Comparison of ENCODE assay signal across 10 mouse cellular contexts in genomic region chr12:81817126-81817505, GRCm38 (mm10). TPM values are rescaled to one million over a fixed set of nuclear protein-coding genes. Genes with fewer than 3 reads are reported as not detected.
DNase-seq lines count a peak whose midpoint lies in the region; ATAC-seq and TF ChIP-seq lines count a peak whose summit lies in the region.
"Had no signal": no experiment of that assay in that cellular context is flagged by ENCODE, and none has a peak within 500 bp of the region (broad histone marks: within the 10 kb centered on the region; RNA-seq: fewer than 3 reads in every experiment).

No protein-coding gene starts in this region.

- no peak overlapping the region for H3K27ac ChIP-seq in liver, adult 2 months (replicated peaks; ENCODE audit: insufficient read depth, low read depth, low read length)
- H3K27ac ChIP-seq in embryonic facial prominence, embryonic 15.5 days (replicated peaks), result 0 out of 2 replicates have a peak overlapping the region, but pooled peaks have one; percentile 28
- peak overlapping the region; percentile 35 for H3K27ac ChIP-seq in neural tube, embryonic 14.5 days (ENCODE audit: low read depth, low read length)

- peak; percentile 29 for DNase-seq in liver, adult 2 months (ENCODE audit: extremely low read depth, low read depth, low spot score)
- no peak for DNase-seq in liver
- peak; percentile 45 for DNase-seq in kidney, postnatal 10 days
- no peak for DNase-seq in thymus, postnatal 10 days (ENCODE audit: low spot score in 2 of 2)
- DNase-seq in ovary, postnatal 36 days (ENCODE audit: low spot score), result no peak
- DNase-seq: left cerebral cortex, postnatal 4 days had no signal

- no peaks in the 10 kb centered on the region for H3K36me3 ChIP-seq in liver, adult 2 months (ENCODE audit: control insufficient read depth, insufficient read depth, low read length)
- no peaks in the 10 kb centered on the region for H3K36me3 ChIP-seq in embryonic facial prominence, embryonic 15.5 days
- no peaks in the 10 kb centered on the region for H3K36me3 ChIP-seq in neural tube, embryonic 14.5 days (ENCODE audit: control insufficient read depth, insufficient read depth, low read length)

- TF ChIP-seq CTCF in liver, adult 2 months (IDR thresholded peaks at IDR 0.05; ENCODE audit: low read depth, low read length), result no peak

- no peaks in the 10 kb centered on the region for H3K27me3 ChIP-seq in liver, adult 2 months (ENCODE audit: control insufficient read depth, insufficient read depth, low read length)
- no peaks in the 10 kb centered on the region for H3K27me3 ChIP-seq in embryonic facial prominence, embryonic 15.5 days
- no peaks in the 10 kb centered on the region for H3K27me3 ChIP-seq in neural tube, embryonic 14.5 days (ENCODE audit: control insufficient read depth, insufficient read depth, low read length)

- H3K9me3 ChIP-seq in embryonic facial prominence, embryonic 15.5 days (replicated peaks), result no peaks in the 10 kb centered on the region
- H3K9me3 ChIP-seq in neural tube, embryonic 14.5 days (ENCODE audit: control insufficient read depth, low read length), result no peaks in the 10 kb centered on the region

- H3K4me2 ChIP-seq in embryonic facial prominence, embryonic 15.5 days (replicated peaks), result peak overlapping the region; percentile 38
- peak overlapping the region; percentile 26 for H3K4me2 ChIP-seq in neural tube, embryonic 14.5 days (ENCODE audit: low read depth, low read length)

- no peak for ATAC-seq in embryonic facial prominence, embryonic 15.5 days (ENCODE audit: insufficient number of reproducible peaks, low FRiP score, low TSS enrichment, low read depth)
- ATAC-seq in neural tube, embryonic 14.5 days (ENCODE audit: low read depth), result no peak
- no peak for ATAC-seq in granulocyte monocyte progenitor cell, adult 5-6 weeks (replicated peaks; ENCODE audit: poor library complexity, severe bottlenecking)

- no peaks in the 10 kb centered on the region for H3K4me1 ChIP-seq in liver, adult 2 months (ENCODE audit: control insufficient read depth, insufficient read depth, low read length)
- H3K4me1 ChIP-seq in embryonic facial prominence, embryonic 15.5 days, result peaks cover 8% of the 10 kb centered on the region; the same call in 1 of the 2 replicates
- no peaks in the 10 kb centered on the region; the same call in 1 of the 2 replicates for H3K4me1 ChIP-seq in neural tube, embryonic 14.5 days (ENCODE audit: control insufficient read depth, insufficient read depth, low read length)

- WGBS in liver, adult 2 months, result 45% methylated on average over 6 of the region's 6 CpGs
- 47% methylated on average over 6 of the region's 6 CpGs for WGBS in embryonic facial prominence, embryonic 15.5 days
- 40% methylated on average over 6 of the region's 6 CpGs for WGBS in neural tube, embryonic 14.5 days

- no peaks in the 10 kb centered on the region for H3K79me2 ChIP-seq in liver, adult 2 months (ENCODE audit: control insufficient read depth, insufficient read depth, low read length)

- H3K9ac ChIP-seq in liver, adult 2 months (ENCODE audit: low read depth, low read length), result no peak overlapping the region
- H3K9ac ChIP-seq in embryonic facial prominence, embryonic 15.5 days, result no peak overlapping the region
- no peak overlapping the region for H3K9ac ChIP-seq in neural tube, embryonic 14.5 days (replicated peaks; ENCODE audit: low read depth, low read length)

- no peak for TF ChIP-seq POLR2A in liver, adult 2 months (IDR thresholded peaks at IDR 0.05; ENCODE audit: extremely low read depth, insufficient read depth, low read length)

- no peak overlapping the region for H3K4me3 ChIP-seq in liver, adult 2 months (ENCODE audit: insufficient read depth, low read depth, low read length)
- H3K4me3 ChIP-seq in embryonic facial prominence, embryonic 15.5 days (replicated peaks), result peak overlapping the region; percentile 18; the same call in 1 of the 2 replicates
- no peak overlapping the region for H3K4me3 ChIP-seq in neural tube, embryonic 14.5 days (ENCODE audit: low read depth, low read length)
- H3K4me3 ChIP-seq: erythroblast, embryonic 14.5 days had no signal

RNA-seq across cellular contexts. Expression of gene Map3k9, which starts 36.1 kb away (rescaled TPM):
- total RNA-seq in liver, adult 2 months (2014; rRNA removed), result 0.09 and 0.13 TPM in 2 replicates
- polyA plus RNA-seq in liver, adult 2 months (2012; rRNA removed), result 0.07 TPM in 1 of 2 replicates, not detected in the other
- polyA plus RNA-seq in embryonic facial prominence, embryonic 15.5 days (2015; fragmentation: Nextera tagmentation; extraction: Ambion mirVana), result 1.8 and 2.0 TPM in 2 replicates
- polyA plus RNA-seq in neural tube, embryonic 14.5 days (2014; fragmentation: Nextera tagmentation; extraction: Ambion mirVana), result 12.2 and 14.2 TPM in 2 replicates
- 1.2 TPM in 1 of 2 replicates, not detected in the other for total RNA-seq in granulocyte monocyte progenitor cell, adult 5-6 weeks (2014; fragmentation: Nextera tagmentation)
- total RNA-seq in granulocyte monocyte progenitor cell, adult 5-6 weeks (2017), result 0.72 and 0.73 TPM in 2 replicates
- polyA plus RNA-seq: erythroblast, embryonic 14.5 days had no signal

RNA-seq across cellular contexts. Expression of gene Pcnx, which starts 42.7 kb away (rescaled TPM):
- 14.5 and 20.7 TPM in 2 replicates for total RNA-seq in liver, adult 2 months (2014; rRNA removed)
- polyA plus RNA-seq in liver, adult 2 months (2012; rRNA removed), result 9.5 and 10.6 TPM in 2 replicates
- 11.0 and 12.4 TPM in 2 replicates for polyA plus RNA-seq in embryonic facial prominence, embryonic 15.5 days (2015; fragmentation: Nextera tagmentation; extraction: Ambion mirVana)
- 15.4 and 23.5 TPM in 2 replicates for polyA plus RNA-seq in neural tube, embryonic 14.5 days (2014; fragmentation: Nextera tagmentation; extraction: Ambion mirVana)
- total RNA-seq in granulocyte monocyte progenitor cell, adult 5-6 weeks (2014; fragmentation: Nextera tagmentation), result 14.8 and 24.4 TPM in 2 replicates
- 13.9 TPM in 2 replicates for total RNA-seq in granulocyte monocyte progenitor cell, adult 5-6 weeks (2017)

Comparison
In these comparisons a context has a peak if more than half of its experiments do, and no peak if none do; other contexts are left out.
1. DNase-seq: peak in liver, adult 2 months (single experiment) and kidney, postnatal 10 days (single experiment); none in liver (single experiment), thymus, postnatal 10 days (0 of 2) and ovary, postnatal 36 days (single experiment).